Mouse (Mus musculus): ENCODE measurements around the gene Odf4.

The Odf4 gene

GRCm38 (mm10) chr11:68902367-68902766, 24.5 kb downstream of the Odf4 start:
- no peak for DNase-seq (ENCODE audit: low spot score)

DNA sequence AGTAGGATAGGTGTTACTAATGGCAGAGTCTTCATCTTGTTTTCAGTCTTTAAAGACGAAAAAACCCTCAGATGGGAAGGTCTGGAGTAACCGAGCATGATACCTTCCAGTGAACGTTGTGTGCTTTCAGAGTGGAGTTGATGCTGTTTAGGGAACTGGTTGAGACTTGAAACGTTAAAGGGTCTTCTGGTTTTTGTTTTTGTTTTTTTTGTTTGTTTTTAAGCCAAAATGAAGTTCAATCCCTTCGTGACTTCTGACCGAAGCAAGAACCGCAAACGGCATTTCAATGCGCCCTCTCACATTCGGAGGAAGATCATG, 24.9 kb downstream of the Odf4 start:
- no peak for DNase-seq (ENCODE audit: low spot score)

DNA sequence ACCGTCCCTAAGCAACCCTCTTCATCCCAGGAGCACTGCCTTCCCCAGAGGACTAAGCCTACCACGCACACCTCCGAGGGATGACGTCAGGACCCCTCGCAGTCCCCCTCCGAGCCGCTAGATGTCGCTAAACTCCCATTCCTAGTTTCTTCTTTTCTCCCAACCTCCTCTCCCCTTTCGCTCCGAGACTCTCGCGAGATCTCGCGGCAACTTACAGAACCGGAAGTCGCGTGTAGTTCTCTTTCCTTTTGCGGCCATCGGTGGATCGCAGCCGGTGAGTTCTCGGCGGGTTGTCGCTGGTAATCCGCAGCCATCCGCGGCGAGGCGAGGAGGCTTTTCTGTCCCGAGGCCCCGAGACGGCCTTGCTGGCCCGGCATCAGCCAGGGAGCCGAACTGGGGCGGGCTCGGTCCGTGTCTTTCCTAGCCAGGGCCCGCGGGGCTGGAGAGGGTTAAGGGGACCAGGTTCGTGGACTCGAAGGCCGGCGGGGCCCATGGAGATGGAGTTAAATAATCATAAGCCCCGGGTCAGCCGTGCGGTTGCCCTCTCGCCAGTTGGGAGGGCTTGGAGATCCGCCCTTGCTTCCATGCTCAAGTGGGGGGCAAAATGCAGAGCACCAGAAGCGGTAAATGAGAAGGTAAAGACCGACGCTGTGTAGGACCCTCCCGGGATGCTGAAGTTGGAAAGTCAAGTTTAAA, 25.4 kb downstream of the Odf4 start, which contains the start of gene Rpl26:
TSS of gene Rpl26 (plus strand) at position 233 of the 696 bp plus-strand sequence.
- peak; percentile 97 for DNase-seq (ENCODE audit: low spot score)

DNA sequence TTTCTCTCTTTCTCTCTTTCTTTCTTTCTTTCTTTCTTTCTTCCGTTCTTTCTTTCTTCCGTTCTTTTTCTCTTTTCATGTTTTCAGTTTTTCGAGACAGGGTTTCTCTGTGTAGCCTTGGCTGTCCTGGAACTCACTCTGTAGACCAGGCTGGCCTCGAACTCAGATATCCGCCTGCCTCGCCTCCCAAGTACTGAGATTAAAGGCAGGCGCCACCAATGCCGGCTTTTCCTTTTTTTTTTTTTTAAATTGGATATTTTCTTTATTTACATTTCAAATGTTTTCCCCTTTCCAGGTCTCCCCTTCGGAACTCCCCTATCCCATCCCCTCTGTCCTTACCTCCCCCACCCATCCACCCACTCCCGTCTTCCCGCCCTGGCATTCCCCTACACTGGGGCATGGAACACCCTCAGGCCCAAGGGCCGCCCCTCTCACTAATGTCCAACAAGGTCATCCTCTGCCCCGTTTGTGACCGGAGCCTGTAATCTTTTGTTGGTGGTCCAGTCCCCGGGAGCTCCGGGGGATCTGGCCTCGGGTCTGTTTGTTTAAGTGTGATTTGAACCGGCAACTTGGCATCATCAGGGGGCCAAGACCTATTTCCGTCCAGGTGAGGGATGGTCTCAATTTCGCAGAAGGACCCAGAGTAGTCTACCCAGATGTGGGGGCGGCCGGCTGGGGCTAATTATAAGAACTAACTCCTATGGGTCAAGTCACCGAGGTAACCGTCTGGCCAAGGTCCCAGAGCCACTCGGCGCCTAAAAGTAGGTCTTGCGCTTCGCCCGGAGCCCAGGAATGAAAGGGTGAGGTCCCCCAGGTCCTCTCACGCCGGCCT, 26.1 kb downstream of the Odf4 start:
- DNase-seq (ENCODE audit: low spot score), result no peak

DNA sequence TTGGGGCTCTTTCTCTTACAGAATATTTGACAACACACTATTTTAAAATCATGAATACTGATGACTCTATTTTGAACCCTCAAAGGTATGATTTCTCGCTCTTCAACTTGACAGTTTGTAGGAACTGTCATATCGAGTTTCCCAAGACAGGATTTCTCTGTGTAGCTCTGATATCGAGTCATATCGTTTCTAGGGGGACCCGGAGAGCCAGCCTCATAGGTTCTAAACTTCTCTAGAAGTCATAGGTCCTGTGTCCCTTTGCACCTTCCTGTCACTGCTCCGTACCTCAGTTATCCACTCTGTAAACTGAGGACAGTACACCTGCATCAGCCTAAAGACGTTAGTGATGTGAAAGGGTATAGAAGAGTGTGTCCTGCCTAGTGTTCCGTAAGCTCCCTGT, 27.1 kb downstream of the Odf4 start:
- no peak for DNase-seq (ENCODE audit: low spot score)

DNA sequence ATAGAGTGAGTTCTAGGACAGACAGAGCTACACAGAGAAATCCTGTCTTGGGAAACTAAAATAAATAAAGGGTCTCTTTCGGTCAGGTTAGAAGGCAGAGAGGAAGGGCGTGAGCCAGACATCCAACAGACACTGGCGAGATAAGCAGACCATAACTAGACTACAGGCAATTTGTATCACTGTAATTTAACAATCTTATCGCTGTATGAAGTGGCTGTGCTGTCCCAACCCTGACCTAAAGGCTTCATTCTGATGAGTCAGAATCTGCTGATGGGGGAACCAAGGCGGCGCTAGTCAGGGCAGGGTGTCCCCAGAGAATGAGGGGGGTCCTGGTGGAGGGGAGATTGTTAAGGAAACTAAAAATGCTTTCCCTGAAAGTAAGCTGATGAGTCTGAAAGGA, 28.1 kb downstream of the Odf4 start:
- DNase-seq (ENCODE audit: low spot score), result no peak

- DNase-seq (ENCODE audit: low spot score), result no peak
These were observed 29.0 kb downstream of the Odf4 start for GRCm38 (mm10) chr11:68897838-68898237.

DNA sequence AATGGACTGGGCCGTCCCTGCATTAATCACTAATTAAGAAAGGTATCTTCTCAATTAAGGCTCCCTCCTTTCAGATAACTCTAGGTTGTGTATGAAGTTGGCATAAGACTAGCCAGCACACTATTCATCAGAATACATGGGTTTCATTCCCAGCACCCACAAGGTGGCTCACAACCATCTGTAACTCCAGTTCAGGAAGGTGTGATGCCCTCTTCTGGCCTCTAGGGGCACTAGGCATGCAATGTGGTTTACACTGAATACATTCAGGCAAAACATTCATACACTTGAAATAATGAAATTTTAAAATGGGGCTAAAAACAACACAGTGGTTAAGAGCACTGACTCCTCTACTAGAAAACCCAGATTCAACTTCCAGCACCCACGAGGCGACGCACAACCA, 29.8 kb downstream of the Odf4 start:
- DNase-seq (ENCODE audit: low spot score), result no peak

- no peak for DNase-seq (ENCODE audit: low spot score)
These were observed 30.6 kb downstream of the Odf4 start for GRCm38 (mm10) chr11:68896247-68896646.

DNA sequence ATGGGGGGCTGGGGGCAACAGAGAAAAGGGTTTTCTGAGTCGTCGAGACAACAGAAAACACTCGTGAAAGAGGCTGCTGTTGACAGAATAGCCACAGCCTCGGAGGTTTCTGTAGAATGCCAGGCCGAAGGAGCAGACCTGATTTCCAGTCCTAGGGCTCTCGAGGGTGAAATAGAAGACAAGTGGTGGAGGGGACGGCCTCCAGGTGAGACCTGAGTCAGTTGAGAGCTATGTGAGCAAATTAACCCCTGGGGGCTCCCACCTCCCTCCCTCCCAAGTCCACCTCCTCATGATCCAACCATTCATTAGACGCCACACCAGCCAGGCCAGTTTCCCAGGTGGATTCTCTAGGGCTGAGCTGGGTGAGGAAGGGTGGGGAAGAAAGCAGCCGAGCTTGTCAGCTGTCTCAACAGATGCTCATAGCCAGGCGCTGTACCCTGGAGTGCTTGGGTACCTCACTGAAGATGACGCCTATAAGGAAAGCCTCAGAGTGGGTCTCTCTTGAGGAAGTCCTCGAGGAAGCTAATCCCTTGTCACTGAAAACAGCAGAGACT, 32.9 kb downstream of the Odf4 start:
- DNase-seq (ENCODE audit: low spot score), result no peak

- no peak for DNase-seq (ENCODE audit: low spot score)
These were observed 34.5 kb downstream of the Odf4 start for GRCm38 (mm10) chr11:68892233-68892832.

GRCm38 (mm10) chr11:68891823-68892222, 35.1 kb downstream of the Odf4 start:
- no peak for DNase-seq (ENCODE audit: low spot score)

DNA sequence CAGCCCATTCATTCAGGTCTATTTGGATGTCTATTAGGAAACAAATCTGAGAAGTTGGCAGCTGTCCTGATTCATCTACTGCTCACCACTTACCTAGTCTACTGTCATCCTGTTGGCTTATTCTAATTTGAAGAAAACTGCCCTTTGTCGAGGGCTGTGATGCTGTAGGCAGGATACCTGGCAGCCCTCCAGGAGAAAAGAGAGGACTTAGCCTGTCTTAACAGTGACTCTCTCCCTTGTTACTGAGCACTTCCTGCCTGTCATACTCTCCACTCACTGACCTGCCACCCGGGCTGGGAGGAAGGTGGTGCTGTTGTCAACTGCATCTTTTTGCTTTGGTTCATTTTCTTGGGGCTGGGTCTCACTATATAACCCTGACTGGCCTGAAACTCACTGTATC, 36.3 kb downstream of the Odf4 start:
- no peak for DNase-seq (ENCODE audit: low spot score)

GRCm38 (mm10) chr11:68888653-68889052, 38.2 kb downstream of the Odf4 start:
- DNase-seq (ENCODE audit: low spot score), result no peak

DNA sequence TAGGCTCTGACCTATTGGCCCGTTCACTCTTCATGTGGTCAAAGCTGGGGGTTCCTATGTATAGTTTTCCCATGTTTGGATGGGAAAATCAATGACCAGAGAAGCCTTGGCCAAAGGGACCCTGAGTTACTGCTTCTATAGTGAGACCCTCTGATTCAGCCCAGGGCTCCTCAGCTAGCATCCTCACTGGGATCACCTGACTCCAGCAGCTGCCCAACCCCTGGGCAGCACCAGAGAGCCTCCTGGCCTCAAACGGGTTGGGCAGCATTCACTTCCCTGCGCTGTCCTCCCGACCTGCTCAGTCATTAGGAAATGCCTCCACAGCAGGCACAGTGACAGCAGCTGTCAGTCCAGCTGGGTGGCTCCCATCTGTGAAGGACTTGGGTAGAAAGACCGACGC, 38.6 kb downstream of the Odf4 start, which contains the start of gene Rnf222:
TSS of gene Rnf222 (plus strand) at position 301 of the 400 bp plus-strand sequence.
- no peak for DNase-seq (ENCODE audit: low spot score)

- DNase-seq (ENCODE audit: low spot score), result no peak
These were observed 40.8 kb downstream of the Odf4 start for GRCm38 (mm10) chr11:68886091-68886490.

- DNase-seq (ENCODE audit: low spot score), result no peak
These were observed 42.5 kb downstream of the Odf4 start for GRCm38 (mm10) chr11:68884368-68884767.

DNA sequence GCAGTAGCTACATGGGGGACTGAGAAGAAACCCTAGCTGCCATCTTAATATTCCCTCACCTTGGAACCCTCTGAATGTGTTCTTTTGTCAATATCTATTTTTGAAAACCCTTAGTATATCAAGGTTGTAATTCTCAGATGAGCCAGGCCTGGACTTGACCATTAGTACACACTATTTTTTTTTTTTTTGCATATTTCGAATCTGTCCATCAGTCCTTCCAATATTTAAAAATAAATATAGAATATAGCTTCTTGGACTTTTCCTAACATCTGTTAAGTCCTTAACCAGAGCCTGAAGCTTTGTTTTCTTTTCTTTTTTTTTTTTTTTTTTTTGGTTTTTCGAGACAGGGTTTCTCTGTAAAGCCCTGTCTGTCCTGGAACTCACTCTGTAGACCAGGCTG, 43.0 kb downstream of the Odf4 start:
- DNase-seq (ENCODE audit: low spot score), result no peak

GRCm38 (mm10) chr11:68882107-68882506, 44.8 kb downstream of the Odf4 start:
- no peak for DNase-seq (ENCODE audit: low spot score)

DNA sequence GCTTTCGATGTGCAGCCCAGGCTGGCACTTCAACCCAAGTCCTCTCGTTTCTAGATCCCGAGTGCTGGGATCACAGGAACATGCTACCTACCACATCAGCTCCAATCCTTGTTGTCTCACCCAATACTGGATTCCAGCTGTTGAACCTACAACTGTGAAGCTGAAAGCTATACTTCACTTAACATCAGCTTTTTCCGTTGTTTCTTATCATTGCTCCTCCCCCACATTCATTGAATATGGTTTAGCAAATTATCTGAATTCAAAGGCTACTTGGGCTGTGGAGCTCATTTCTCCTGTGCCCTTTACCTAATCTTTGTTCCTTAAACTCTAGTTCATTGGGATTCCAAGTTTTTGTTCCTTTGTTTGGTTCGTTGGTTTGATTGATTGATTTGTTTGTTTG, 48.1 kb downstream of the Odf4 start:
- no peak for DNase-seq (ENCODE audit: low spot score)

DNA sequence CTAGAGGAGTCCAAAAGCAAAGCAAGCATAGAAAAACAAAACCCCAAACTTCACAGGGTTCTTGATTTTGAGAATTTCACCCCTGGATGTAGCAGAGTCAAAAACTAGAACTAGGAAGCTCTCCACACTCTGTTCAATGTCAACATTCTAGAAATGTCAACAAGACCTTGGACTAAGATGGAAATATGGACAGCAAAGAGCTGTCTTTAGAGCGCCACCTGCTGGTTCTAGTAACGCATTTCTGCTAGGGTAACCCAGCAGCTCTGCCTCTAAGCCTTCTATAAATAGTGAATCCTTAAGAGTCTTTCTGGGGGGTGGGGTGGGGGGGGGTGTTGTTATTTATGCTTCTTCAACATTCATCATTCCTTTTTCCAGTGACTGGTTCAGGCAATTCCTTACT, 52.0 kb downstream of the Odf4 start:
- DNase-seq (ENCODE audit: low spot score), result peak; percentile 41
